Mouse (Mus musculus): ENCODE measurements around the gene Fam120a.

The Fam120a gene

GRCm38 (mm10) chr13:48917113-48917599 is 50.7 kb downstream of the Fam120a start:
- CTCF ChIA-PET, result interaction anchor here (0.7 kb wide), 1 partner anchor 98 kb away, joined by 6 read pairs; no protein-coding TSS in a partner anchor

GRCm38 (mm10) chr13:48913680-48914079 is 54.1 kb downstream of the Fam120a start:
- CTCF ChIA-PET, result no interaction called here

GRCm38 (mm10) chr13:48913141-48913540 is 54.7 kb downstream of the Fam120a start:
- CTCF ChIA-PET, result no interaction called here

GRCm38 (mm10) chr13:48911426-48911825 is 56.4 kb downstream of the Fam120a start:
- CTCF ChIA-PET, result interaction anchor here (0.9 kb wide), 1 partner anchor 87 kb away, joined by 3 read pairs; no protein-coding TSS in a partner anchor

GRCm38 (mm10) chr13:48905458-48905857 is 62.4 kb downstream of the Fam120a start:
- CTCF ChIA-PET, result interaction anchor here (0.6 kb wide), 1 partner anchor 190 kb away, joined by 3 read pairs; no protein-coding TSS in a partner anchor

GRCm38 (mm10) chr13:48895376-48895775 is 72.4 kb downstream of the Fam120a start:
- CTCF ChIA-PET, result no interaction called here

- CTCF ChIA-PET, result no interaction called here
Measured at GRCm38 (mm10) chr13:48890260-48890960, 77.4 kb downstream of the Fam120a start.

GRCm38 (mm10) chr13:48878534-48878933 is 89.3 kb downstream of the Fam120a start:
- CTCF ChIA-PET, result interaction anchor here (0.6 kb wide), 1 partner anchor 365 kb away, joined by 3 read pairs; no protein-coding TSS in a partner anchor

- CTCF ChIA-PET, result no interaction called here
Measured at GRCm38 (mm10) chr13:48877805-48878204, 90.0 kb downstream of the Fam120a start.

GRCm38 (mm10) chr13:48872726-48873125 is 95.1 kb downstream of the Fam120a start:
- CTCF ChIA-PET, result no interaction called here

GRCm38 (mm10) chr13:48871887-48872606 is 95.8 kb downstream of the Fam120a start:
- CTCF ChIA-PET, result interaction anchor here (0.6 to 0.7 kb wide), 2 partner anchors 83 to 93 kb away, joined by 3 to 4 read pairs; no protein-coding TSS in a partner anchor

- CTCF ChIA-PET, result no interaction called here
Measured at GRCm38 (mm10) chr13:48870771-48871731, 96.8 kb downstream of the Fam120a start, which contains the start of gene Phf2. Gene Phf2 (minus strand): TSS chr13:48871119.

GRCm38 (mm10) chr13:48869950-48870770 is 97.7 kb downstream of the Fam120a start:
- CTCF ChIA-PET, result interaction anchor here (0.6 to 1.3 kb wide), 2 partner anchors 11 to 17 kb away, joined by 3 read pairs; no protein-coding TSS in a partner anchor

- CTCF ChIA-PET, result interaction anchor here (0.6 to 1.3 kb wide), 2 partner anchors 9 to 16 kb away, joined by 3 read pairs; no protein-coding TSS in a partner anchor
Measured at GRCm38 (mm10) chr13:48869600-48869949, 98.2 kb downstream of the Fam120a start.

- CTCF ChIA-PET, result interaction anchor here (0.6 to 1.3 kb wide), 4 partner anchors 8 to 286 kb away, joined by 3 to 4 read pairs (median 4); no protein-coding TSS in a partner anchor
Measured at GRCm38 (mm10) chr13:48869088-48869487, 98.7 kb downstream of the Fam120a start.

- CTCF ChIA-PET, result no interaction called here
Measured at GRCm38 (mm10) chr13:48864673-48865356, 103.0 kb downstream of the Fam120a start.

GRCm38 (mm10) chr13:48863556-48863955 is 104.3 kb downstream of the Fam120a start:
- CTCF ChIA-PET, result interaction anchor here (0.9 kb wide), 1 partner anchor 10 kb away, joined by 3 read pairs; no protein-coding TSS in a partner anchor

GRCm38 (mm10) chr13:48861913-48862312 is 105.9 kb downstream of the Fam120a start:
- CTCF ChIA-PET, result no interaction called here

- CTCF ChIA-PET, result interaction anchor here (0.7 kb wide), 1 partner anchor 11 kb away, joined by 3 read pairs; no protein-coding TSS in a partner anchor
Measured at GRCm38 (mm10) chr13:48858779-48859178, 109.0 kb downstream of the Fam120a start.

GRCm38 (mm10) chr13:48858054-48858453 is 109.8 kb downstream of the Fam120a start:
- CTCF ChIA-PET, result no interaction called here

Measured in spleen, embryonic (tissue).